Mouse (Mus musculus) lung, adult 2 months (tissue): ENCODE data around the gene Zfhx3. TPM values are rescaled to one million over a fixed set of nuclear protein-coding genes. Genes with fewer than 3 reads are reported as not detected.

ENCODE experiments used
- DNase-seq: peaks from one replicate; pipeline ENCODE4 v3.0.0; 2022
- H3K4me1 ChIP-seq: fragments of 200-500 bp; 2 replicates; pipeline ENCODE4 v1.6.1; 2011; ENCODE audit warnings: low read length; ENCODE audit not compliant: control insufficient read depth, insufficient read depth
- H3K4me3 ChIP-seq: fragments of 200-500 bp; replicated peaks from 2 replicates; pipeline ENCODE3; 2011; ENCODE audit warnings: low read depth, mild to moderate bottlenecking, control low read depth, low read length; ENCODE audit errors: extremely low read depth
- CTCF ChIP-seq: fragments of 200-500 bp; IDR thresholded peaks from 2 replicates; pipeline ENCODE4 v1.5.1; 2011; ENCODE audit warnings: mild to moderate bottlenecking, low read length, control low read depth; ENCODE audit not compliant: insufficient read depth
- POLR2A ChIP-seq: fragments of 200-500 bp; IDR thresholded peaks from 2 replicates; pipeline ENCODE4 v1.6.1; 2011; ENCODE audit warnings: low read depth, mild to moderate bottlenecking, control low read depth, low read length, borderline replicate concordance; ENCODE audit errors: extremely low read depth
- WGBS: fragments of 180-500 bp; shearing (Covaris S2); methylation state at CpG from one replicate; pipeline ENCODE4 v1.1.7; 2018; 5-methylcytosine and 5-hydroxymethylcytosine counted together
- polyA plus RNA-seq: library from polyadenylated mRNA; depleted of rRNA; stranded (reverse); fragments of >200 nt; gene quantifications from 2 replicates; pipeline ENCODE4 v1.2.3, GENCODE M21; 2012

Gene Zfhx3
- polyA plus RNA-seq, 1 experiment: 8.0 TPM

DNA sequence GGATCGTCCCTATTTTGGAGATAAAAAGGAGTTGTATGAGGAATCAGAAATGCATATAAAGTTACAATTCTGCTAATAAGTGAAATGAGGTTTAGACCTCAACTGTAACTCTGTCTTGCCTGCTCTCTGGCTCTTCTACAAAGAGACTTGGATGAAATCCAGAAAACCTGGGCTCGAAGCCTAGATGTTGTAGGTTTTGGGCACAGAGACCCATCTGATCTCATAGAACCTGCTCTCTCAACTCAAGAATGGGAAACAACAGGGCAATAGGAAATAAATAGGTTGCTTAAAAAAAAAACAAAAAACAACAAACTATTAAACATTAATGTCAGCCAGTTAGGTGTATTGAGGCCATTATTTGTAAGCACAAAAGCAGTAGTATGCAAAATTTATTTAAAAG lies 182.6 kb downstream of the Zfhx3 start:
- TF ChIP-seq POLR2A: no peak
- TF ChIP-seq CTCF: no peak
- DNase-seq: no peak
- WGBS: 60% methylated on average over 2 of the region's 2 CpGs
- no peak overlapping the region for H3K4me3 ChIP-seq
- no peaks in the 10 kb centered on the region for H3K4me1 ChIP-seq

DNA sequence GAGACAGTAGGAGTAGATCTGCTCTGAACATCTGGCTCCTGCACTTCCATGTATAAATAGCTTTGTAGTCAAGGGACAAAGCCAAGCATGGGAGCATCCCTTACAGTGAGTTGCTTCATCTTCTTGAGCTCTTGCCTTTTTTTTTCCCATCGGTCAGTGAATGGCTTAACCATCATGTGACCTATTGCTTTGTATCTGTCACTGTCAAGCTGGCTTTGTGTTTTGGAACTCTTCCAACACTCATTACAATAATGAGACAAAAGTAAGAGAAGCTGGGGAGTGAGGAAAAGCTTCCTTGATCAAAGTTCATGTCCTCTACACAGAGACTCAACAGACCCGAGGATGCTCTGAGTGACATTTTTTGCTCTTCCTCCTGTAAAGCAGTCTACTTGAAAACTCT lies 183.0 kb downstream of the Zfhx3 start:
- WGBS: 55% methylated on average over 2 of the region's 2 CpGs

GRCm38 (mm10) chr8:108146536-108146935 lies 204.1 kb downstream of the Zfhx3 start:
- no peak overlapping the region for H3K4me3 ChIP-seq
- DNase-seq: no peak
- H3K4me1 ChIP-seq: no peaks in the 10 kb centered on the region
- TF ChIP-seq CTCF (no peak), POLR2A (no peak)
- WGBS: 57% methylated on average over 5 of the region's 5 CpGs

More for the DNA sequence above, 183.0 kb downstream of the Zfhx3 start:
- no peak overlapping the region for H3K4me3 ChIP-seq
- no peaks in the 10 kb centered on the region for H3K4me1 ChIP-seq
- no peak for DNase-seq
- TF ChIP-seq CTCF (no peak), POLR2A (no peak)

DNA sequence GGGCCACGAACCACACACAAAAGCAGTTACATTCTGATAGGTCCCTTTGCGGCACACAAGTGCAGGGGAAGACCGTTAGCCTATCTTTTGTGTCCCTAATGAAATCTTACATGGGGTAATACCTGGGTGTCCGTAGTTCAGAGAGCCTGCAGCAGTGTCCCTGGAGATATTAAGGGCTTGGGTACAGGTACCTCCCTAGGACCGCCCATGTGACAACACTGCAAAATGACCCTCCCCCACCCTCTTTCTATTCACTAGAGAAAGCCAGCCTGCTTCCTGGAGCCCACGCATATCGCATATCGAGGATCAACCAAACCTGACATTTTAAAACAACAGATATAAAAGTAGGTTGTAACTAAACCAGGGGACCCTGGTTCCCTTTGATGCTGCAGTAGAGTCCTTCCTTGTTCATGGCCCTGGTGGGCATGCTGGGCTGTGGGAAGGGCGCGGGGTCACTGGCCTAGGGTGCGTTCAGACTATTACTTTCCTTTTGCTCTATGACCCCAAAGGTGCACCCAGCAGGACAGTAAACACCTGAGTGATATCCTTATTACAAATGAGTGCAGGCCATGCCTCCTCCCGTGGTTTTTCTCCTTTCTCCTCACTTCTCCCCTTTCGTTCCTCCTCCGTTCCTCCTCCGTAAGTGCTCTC lies 206.3 kb downstream of the Zfhx3 start:
- no peak overlapping the region for H3K4me3 ChIP-seq
- no peak for TF ChIP-seq POLR2A
- no peak for TF ChIP-seq CTCF
- H3K4me1 ChIP-seq: no peaks in the 10 kb centered on the region
- DNase-seq: no peak
- WGBS: 75% methylated on average over 15 of the region's 15 CpGs

DNA sequence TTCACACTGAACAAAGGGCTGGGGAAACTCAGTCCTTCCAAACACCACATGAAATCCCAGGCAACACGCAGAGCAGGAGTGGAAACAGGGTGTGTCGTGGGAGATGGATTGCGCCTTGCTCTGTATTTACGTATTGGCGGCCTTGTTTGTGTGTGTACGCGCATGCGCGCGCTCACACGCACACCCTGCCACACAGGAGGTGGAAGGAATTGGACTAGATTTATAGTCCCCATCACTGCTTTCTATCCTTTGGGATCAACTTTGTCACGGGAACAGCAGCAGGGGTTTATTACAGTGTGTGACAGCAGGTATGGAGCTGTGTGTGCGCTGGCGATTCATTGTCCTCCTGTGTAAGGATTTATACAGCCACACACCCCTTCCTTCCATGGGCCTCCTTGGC lies 228.4 kb downstream of the Zfhx3 start:
- H3K4me3 ChIP-seq: no peak overlapping the region
- TF ChIP-seq CTCF (no peak), POLR2A (no peak)
- DNase-seq: no peak
- WGBS: 93% methylated on average over 14 of the region's 14 CpGs
- no peaks in the 10 kb centered on the region for H3K4me1 ChIP-seq

DNA sequence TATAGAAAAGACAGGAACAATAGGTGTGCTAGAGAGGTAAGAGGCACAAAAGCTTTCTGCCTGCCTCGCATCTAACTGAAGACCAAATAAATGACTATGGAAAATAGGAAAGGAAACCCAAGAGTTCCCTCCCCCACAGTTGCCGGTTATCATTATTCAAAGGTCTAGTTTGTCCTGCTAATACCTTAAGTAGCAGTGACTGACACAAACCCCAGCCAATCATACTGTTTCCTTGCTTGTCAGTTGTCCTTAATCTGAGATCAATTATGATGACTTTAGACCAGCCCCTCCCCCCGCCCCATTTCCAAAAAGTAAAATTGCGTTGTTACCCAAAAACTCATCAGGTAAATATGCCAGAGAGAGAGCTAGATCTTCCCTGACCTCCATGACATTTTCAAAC lies 240.9 kb downstream of the Zfhx3 start:
- Histone ChIP-seq H3K4me3 (no peak overlapping the region), H3K4me1 (no peaks in the 10 kb centered on the region)
- whole genome bisulfite sequencing: 79% methylated on average over 4 of the region's 4 CpGs
- TF ChIP-seq CTCF: no peak
- TF ChIP-seq POLR2A: no peak
- DNase-seq: no peak

DNA sequence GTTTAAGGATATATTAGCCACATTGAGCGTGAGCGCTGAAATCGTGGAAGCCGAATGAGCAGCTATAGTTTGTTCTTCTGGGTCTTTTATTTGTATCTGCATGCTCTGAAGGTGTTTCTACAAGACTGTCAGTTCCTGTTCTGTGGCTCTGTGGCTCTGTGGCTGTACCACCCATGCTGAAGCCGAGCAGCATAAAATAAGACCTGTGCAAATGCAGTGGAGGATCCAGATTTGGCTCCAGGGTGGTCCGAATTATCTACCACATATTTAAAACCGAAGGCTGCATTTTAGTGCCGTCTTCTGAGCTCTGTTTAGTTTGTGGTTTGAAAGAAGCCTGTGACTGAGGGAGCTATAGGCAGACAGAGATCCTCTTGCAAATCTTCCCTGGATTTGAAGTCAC lies 241.5 kb downstream of the Zfhx3 start:
- Histone ChIP-seq H3K4me3 (no peak overlapping the region), H3K4me1 (no peaks in the 10 kb centered on the region)
- 57% methylated on average over 8 of the region's 8 CpGs for WGBS
- no peak for TF ChIP-seq CTCF
- TF ChIP-seq POLR2A: no peak
- DNase-seq: no peak

DNA sequence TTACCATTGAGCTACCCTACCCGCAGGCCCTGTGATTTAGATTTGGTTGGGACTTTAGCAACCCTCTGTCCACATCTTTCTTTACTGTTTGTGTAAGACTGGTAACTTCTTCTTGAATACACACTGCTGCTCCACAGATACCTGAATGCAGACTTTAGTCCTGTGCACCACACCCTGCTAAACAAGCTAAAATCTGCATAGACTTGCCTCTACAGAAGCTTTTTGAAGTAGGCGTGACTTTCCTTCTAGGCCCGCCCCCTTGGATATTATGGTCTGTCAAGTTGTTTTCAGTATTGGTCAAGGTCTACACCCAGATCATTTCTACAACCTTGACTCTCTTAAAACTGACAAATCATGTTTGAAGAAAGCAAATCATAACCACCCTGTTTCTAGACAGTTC lies 243.8 kb downstream of the Zfhx3 start:
- DNase-seq: no peak
- no peaks in the 10 kb centered on the region for H3K4me1 ChIP-seq
- WGBS: 77% methylated on average over 3 of the region's 3 CpGs
- TF ChIP-seq POLR2A (no peak), CTCF (no peak)
- no peak overlapping the region for H3K4me3 ChIP-seq

DNA sequence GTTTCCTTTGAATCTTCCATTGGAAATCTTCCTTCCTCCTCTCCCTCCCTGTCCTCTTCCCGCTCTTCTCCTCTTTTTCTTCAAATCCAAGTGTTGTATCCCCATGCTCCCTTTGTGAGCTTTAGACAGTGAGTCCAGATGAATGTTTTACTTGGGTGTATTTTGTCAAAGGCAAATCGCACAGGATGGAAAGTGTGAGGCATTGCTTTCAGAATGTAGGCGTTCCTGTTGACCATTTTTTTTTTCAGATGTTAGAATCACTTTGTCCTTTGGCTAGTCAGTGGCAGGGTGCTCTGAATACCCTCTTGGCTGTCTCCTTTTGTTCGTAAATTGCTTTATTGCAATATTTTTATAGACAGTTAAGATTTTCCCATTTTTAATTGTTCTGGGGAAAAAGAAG lies 245.6 kb downstream of the Zfhx3 start:
- Histone ChIP-seq H3K4me3 (no peak overlapping the region), H3K4me1 (no peaks in the 10 kb centered on the region)
- WGBS: 52% methylated on average over 4 of the region's 4 CpGs
- TF ChIP-seq CTCF: no peak
- TF ChIP-seq POLR2A: no peak
- no peak for DNase-seq

DNA sequence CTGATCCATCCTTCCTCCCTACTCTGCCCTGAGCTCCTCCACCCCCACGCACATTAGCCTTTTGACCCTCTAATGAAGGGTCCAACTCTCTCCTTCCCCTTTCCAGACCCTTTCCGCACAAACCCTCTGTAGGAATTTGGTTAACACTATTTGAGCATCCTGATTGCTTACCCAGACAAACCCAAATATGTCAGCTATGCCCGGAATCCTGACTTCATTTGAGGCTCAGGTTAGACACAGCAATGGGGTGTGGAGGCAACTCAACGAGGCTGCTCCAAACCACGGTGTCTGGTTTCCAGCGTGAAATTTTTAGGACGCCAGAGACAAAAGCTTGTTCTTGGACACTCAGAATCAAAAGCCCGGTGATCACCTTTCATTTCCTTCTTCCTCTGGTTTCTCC lies 252.1 kb downstream of the Zfhx3 start:
- WGBS: 37% methylated on average over 8 of the region's 8 CpGs
- DNase-seq: no peak
- Histone ChIP-seq H3K4me1 (no peaks in the 10 kb centered on the region), H3K4me3 (no peak overlapping the region)
- no peak for TF ChIP-seq POLR2A
- TF ChIP-seq CTCF: no peak

- 97% methylated on average over 3 of the region's 3 CpGs for WGBS
- TF ChIP-seq POLR2A (no peak), CTCF (no peak)
- Histone ChIP-seq H3K4me3 (no peak overlapping the region), H3K4me1 (no peaks in the 10 kb centered on the region)
- DNase-seq: no peak
Measured at GRCm38 (mm10) chr8:108215026-108215425, 272.6 kb downstream of the Zfhx3 start.
